Mouse (Mus musculus) hindbrain, postnatal 0 days (tissue): ENCODE measurements around the gene Ifit1. TPM values are rescaled to one million over a fixed set of nuclear protein-coding genes. Genes with fewer than 3 reads are reported as not detected.

Experiments
- ATAC-seq: fragments of 200-750 bp; cut with Nextera tagmentation; 2 replicates; pipeline ENCODE4 v1.8.0; 2017; ENCODE audit warnings: mild to moderate bottlenecking, moderate TSS enrichment, moderate library complexity
- DNase-seq: peaks from one replicate; pipeline ENCODE4 v3.0.0-alpha.2; 2015; ENCODE audit warnings: low spot score
- H3K27ac ChIP-seq: fragments of 300-500 bp; sonication (generic); 2 replicates; pipeline ENCODE4 v1.5.1; 2014; ENCODE audit warnings: mild to moderate bottlenecking
- H3K27me3 ChIP-seq: fragments of 300-500 bp; sonication (generic); 2 replicates; pipeline ENCODE4 v1.6.1; 2014; ENCODE audit warnings: low read length, mixed read lengths; ENCODE audit not compliant: insufficient read depth
- H3K36me3 ChIP-seq: fragments of 300-500 bp; sonication (generic); 2 replicates; pipeline ENCODE4 v1.6.1; 2014; ENCODE audit warnings: low read length, mixed read lengths; ENCODE audit not compliant: insufficient read depth
- H3K4me1 ChIP-seq: fragments of 300-500 bp; sonication (generic); 2 replicates; pipeline ENCODE4 v1.6.1; 2014; ENCODE audit warnings: antibody characterized with exemption, low read length, mixed read lengths; ENCODE audit not compliant: insufficient read depth
- H3K4me2 ChIP-seq: fragments of 300-500 bp; sonication (generic); 2 replicates; pipeline ENCODE4 v1.6.1; 2014; ENCODE audit warnings: low read depth, mild to moderate bottlenecking, low read length, moderate library complexity, mixed read lengths
- H3K4me3 ChIP-seq: fragments of 300-500 bp; sonication (generic); 2 replicates; pipeline ENCODE4 v1.5.1; 2014; ENCODE audit warnings: low read length
- H3K9ac ChIP-seq: fragments of 300-500 bp; sonication (generic); replicated peaks from 2 replicates; pipeline ENCODE4 v1.6.1; 2014; ENCODE audit warnings: mild to moderate bottlenecking, low read length, moderate library complexity, mixed read lengths
- H3K9me3 ChIP-seq: fragments of 300-500 bp; sonication (generic); 2 replicates; pipeline ENCODE4 v1.6.1; 2016; ENCODE audit warnings: low read length, mixed read lengths
- CTCF ChIP-seq: IDR thresholded peaks from 2 replicates; pipeline ENCODE4 v1.5.1; 2016; ENCODE audit warnings: antibody characterized with exemption, control low read depth, low read depth
- WGBS: fragments of 180-500 bp; shearing (Covaris S2); extraction: QIAGEN DNeasy Blood & Tissue Kit; methylation state at CpG from one replicate; pipeline ENCODE4 v1.1.7; 2014; 5-methylcytosine and 5-hydroxymethylcytosine counted together
- polyA plus RNA-seq: library from polyadenylated mRNA; unstranded; fragments of >200 nt; fragmentation: Nextera tagmentation; extraction: Ambion mirVana; gene quantifications from 2 replicates; pipeline ENCODE4 v1.2.1, GENCODE M21; 2015
- total RNA-seq: library from RNA; depleted of rRNA; stranded (reverse); fragments of >200 nt; gene quantifications from 2 replicates; pipeline ENCODE4 v1.2.3, GENCODE M21; 2014

The Ifit1 gene
- total and polyA plus RNA-seq, 2 experiments from 2014 or later: 0.99 to 1.5 TPM

GRCm38 (mm10) chr19:34650997-34651396, 10.3 kb downstream of the Ifit1 start:
- no peaks in the 10 kb centered on the region for H3K4me1 ChIP-seq

GRCm38 (mm10) chr19:34655227-34655805, 14.6 kb downstream of the Ifit1 start:
- Histone ChIP-seq H3K4me3 (no peak overlapping the region), H3K4me1 (no peaks in the 10 kb centered on the region), H3K9me3 (no peaks in the 10 kb centered on the region), H3K9ac (no peak overlapping the region), H3K36me3 (no peaks in the 10 kb centered on the region), H3K4me2 (no peak overlapping the region), H3K27ac (no peak overlapping the region), H3K27me3 (no peaks in the 10 kb centered on the region)
- WGBS: 90% methylated on average over 10 of the region's 10 CpGs
- TF ChIP-seq CTCF: no peak
- DNase-seq (no peak), ATAC-seq (no peak)

More at GRCm38 (mm10) chr19:34650997-34651396, 10.3 kb downstream of the Ifit1 start:
- no peak for TF ChIP-seq CTCF
- no peak overlapping the region for H3K4me2 ChIP-seq
- H3K4me3 ChIP-seq: no peak overlapping the region
- no peak overlapping the region for H3K9ac ChIP-seq
- DNase-seq: no peak
- 93% methylated on average over 6 of the region's 6 CpGs for WGBS
- no peak for ATAC-seq
- H3K9me3 ChIP-seq: no peaks in the 10 kb centered on the region
- no peaks in the 10 kb centered on the region for H3K36me3 ChIP-seq
- H3K27ac ChIP-seq: no peak overlapping the region
- H3K27me3 ChIP-seq: no peaks in the 10 kb centered on the region

DNA sequence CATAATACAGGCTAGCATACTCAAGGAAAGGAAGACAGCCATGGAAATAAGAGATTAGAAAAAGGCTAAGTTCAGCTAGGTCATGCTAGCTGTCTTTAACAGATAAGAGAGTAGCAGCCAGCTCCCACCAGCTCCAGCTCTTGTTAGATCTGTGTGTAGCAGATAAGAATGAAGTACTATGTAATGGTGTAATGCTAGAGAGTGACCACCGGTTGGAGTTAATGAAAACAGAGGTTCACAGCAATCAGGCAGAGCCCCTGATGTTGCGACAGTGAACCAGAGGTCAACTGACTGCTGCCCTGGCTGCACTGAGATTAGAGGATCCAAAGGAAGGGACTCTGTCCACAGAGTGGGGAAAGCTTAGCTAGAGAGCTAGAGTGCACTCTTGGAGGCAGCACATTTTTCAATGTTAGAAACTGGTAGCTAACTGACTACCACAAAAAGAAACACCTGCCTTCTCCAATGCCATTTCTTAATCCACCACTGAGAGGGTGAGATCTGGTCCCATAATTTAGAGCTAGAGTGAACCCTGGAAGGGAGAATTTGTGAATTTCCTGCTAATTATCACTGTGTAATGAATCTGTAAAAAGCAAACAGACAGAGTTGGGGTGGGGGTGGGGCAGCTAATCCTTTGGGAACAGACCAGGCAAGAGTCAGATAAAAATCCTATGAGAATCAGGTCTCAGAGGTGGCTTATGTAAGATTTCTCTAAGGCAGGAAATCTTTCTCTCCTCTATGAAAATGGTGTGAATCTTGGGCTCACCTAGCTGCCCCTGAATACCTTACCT, 16.0 kb downstream of the Ifit1 start:
- H3K4me1 ChIP-seq: no peaks in the 10 kb centered on the region
- no peaks in the 10 kb centered on the region for H3K9me3 ChIP-seq
- no peak overlapping the region for H3K27ac ChIP-seq
- no peak for TF ChIP-seq CTCF
- no peak overlapping the region for H3K4me3 ChIP-seq
- ATAC-seq (no peak), DNase-seq (no peak)
- WGBS: 36% methylated on average over 2 of the region's 2 CpGs
- no peak overlapping the region for H3K9ac ChIP-seq
- H3K4me2 ChIP-seq: no peak overlapping the region
- H3K36me3 ChIP-seq: no peaks in the 10 kb centered on the region
- no peaks in the 10 kb centered on the region for H3K27me3 ChIP-seq

- Histone ChIP-seq H3K4me1 (no peaks in the 10 kb centered on the region), H3K9ac (no peak overlapping the region), H3K4me3 (peak overlapping the region; percentile 31), H3K4me2 (peak overlapping the region; percentile 55), H3K27ac (no peak overlapping the region; the same call in 1 of the 2 replicates), H3K27me3 (no peaks in the 10 kb centered on the region), H3K36me3 (no peaks in the 10 kb centered on the region), H3K9me3 (no peaks in the 10 kb centered on the region)
- DNase-seq (peak; percentile 87), ATAC-seq (peak; percentile 96)
- peak; percentile 87 for TF ChIP-seq CTCF
- 19% methylated on average over 13 of the region's 13 CpGs for WGBS
Measured at GRCm38 (mm10) chr19:34662067-34662507, 21.4 kb downstream of the Ifit1 start.

DNA sequence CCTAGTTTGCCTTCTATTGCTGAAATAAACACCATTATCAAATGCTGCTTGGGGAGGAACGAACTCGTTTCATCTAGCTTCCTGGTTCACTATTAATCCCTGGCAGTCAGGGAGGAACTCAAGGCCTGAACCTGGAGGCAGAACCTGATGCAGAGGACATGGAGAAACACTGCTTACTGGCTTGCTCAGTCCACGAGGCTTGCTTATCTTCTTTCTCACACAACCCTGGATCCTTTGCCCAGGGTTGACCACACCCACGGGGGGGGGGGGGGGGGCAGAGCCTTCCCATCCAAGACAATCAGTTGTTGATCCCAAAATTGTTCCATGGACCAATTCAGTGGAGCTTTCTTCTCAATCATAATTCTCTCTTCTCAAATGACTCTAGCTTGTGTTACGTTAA, 22.1 kb downstream of the Ifit1 start:
- no peak; the same call in 1 of the 2 replicates for ATAC-seq
- Histone ChIP-seq H3K9ac (no peak overlapping the region), H3K4me1 (no peaks in the 10 kb centered on the region), H3K36me3 (no peaks in the 10 kb centered on the region), H3K4me3 (no peak overlapping the region), H3K27ac (no peak overlapping the region), H3K27me3 (no peaks in the 10 kb centered on the region), H3K4me2 (no peak overlapping the region), H3K9me3 (no peaks in the 10 kb centered on the region)
- TF ChIP-seq CTCF: no peak
- 63% methylated on average over 5 of the region's 5 CpGs for WGBS
- no peak for DNase-seq

- no peak overlapping the region for H3K9ac ChIP-seq
- WGBS: 2% methylated on average over 5 of the region's 5 CpGs
- no peaks in the 10 kb centered on the region for H3K4me1 ChIP-seq
- DNase-seq (peak; percentile 91), ATAC-seq (no peak)
- peak; percentile 95 for TF ChIP-seq CTCF
- no peak overlapping the region for H3K4me3 ChIP-seq
- H3K36me3 ChIP-seq: no peaks in the 10 kb centered on the region
- no peaks in the 10 kb centered on the region for H3K27me3 ChIP-seq
- H3K9me3 ChIP-seq: no peaks in the 10 kb centered on the region
- no peak overlapping the region for H3K27ac ChIP-seq
- no peak overlapping the region for H3K4me2 ChIP-seq
Measured at GRCm38 (mm10) chr19:34666127-34666526, 25.5 kb downstream of the Ifit1 start.

DNA sequence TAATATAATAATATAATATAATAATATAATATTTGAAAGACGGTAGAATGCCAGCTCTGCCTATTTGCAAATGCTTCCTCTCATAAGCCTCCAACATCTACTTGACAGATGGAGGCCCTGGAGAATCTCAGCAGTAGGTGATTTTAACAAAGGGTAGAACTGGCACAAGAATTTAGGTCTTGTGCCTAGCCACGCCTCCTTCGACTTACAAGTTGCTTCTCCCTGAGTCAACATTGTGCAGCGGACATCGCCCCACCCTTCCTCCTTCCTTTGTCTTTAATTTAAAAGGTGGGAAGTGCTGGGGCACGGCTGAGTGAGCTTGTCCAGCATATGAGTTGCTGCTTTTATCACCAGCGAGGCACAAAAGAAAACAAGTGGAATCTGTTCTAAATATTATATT, 32.8 kb downstream of the Ifit1 start:
- no peak for TF ChIP-seq CTCF
- ATAC-seq (no peak), DNase-seq (peak; percentile 22)

More for the DNA sequence above, 32.8 kb downstream of the Ifit1 start:
- H3K9me3 ChIP-seq: no peaks in the 10 kb centered on the region
- H3K4me3 ChIP-seq: no peak overlapping the region
- H3K9ac ChIP-seq: no peak overlapping the region
- H3K4me2 ChIP-seq: no peak overlapping the region
- no peak overlapping the region for H3K27ac ChIP-seq
- no peaks in the 10 kb centered on the region for H3K36me3 ChIP-seq
- 42% methylated on average over 7 of the region's 7 CpGs for WGBS
- no peaks in the 10 kb centered on the region for H3K27me3 ChIP-seq
- no peaks in the 10 kb centered on the region; the same call in 1 of the 2 replicates for H3K4me1 ChIP-seq
